Mouse (Mus musculus) lung, adult 2 months (tissue): ENCODE measurements at regions not wholly inside any gene's neighbourhood (a gene's known extent, or its start where the extent isn't known, plus 50 kb on each side); places are given as distances from the start of the nearest gene placed in this dataset.

Source experiments
- CTCF ChIP-seq: fragments of 200-500 bp; IDR thresholded peaks from 2 replicates; pipeline ENCODE4 v1.5.1; 2011; ENCODE audit warnings: mild to moderate bottlenecking, low read length, control low read depth; ENCODE audit not compliant: insufficient read depth
- POLR2A ChIP-seq: fragments of 200-500 bp; IDR thresholded peaks from 2 replicates; pipeline ENCODE4 v1.6.1; 2011; ENCODE audit warnings: low read depth, mild to moderate bottlenecking, control low read depth, low read length, borderline replicate concordance; ENCODE audit errors: extremely low read depth

DNA sequence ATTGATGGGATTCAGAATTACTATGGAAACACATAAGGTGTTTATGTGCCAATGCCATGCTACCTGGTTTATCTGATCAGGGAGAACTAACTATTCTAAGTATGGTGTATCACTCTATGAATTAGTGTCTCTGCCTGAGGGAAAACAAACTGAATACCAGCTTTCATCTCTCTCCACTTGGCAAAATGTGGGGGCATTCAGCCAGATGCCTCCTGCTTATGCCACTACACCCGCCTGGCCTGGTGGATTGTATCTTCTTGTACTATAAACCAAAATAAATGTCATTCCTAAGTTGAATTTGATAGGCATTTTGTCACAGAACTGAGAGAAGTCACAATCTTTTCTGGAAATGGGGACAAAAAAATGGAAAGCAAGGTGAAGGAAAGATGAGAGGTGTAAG is 450.6 kb downstream of the Nuf2 start:
- no peak for TF ChIP-seq POLR2A
- TF ChIP-seq CTCF = no peak
